In genomic region chr13:101373581-101374189, GRCm38 (mm10) we compare ENCODE assay signal across 14 mouse cellular contexts.
DNase-seq lines count a peak whose midpoint lies in the region; ATAC-seq lines count a peak whose summit lies in the region.
"Had no signal": no experiment of that assay in that cellular context is flagged by ENCODE, and none has a peak within 500 bp of the region (broad histone marks: within the 10 kb centered on the region; RNA-seq: fewer than 3 reads in every experiment).

No protein-coding gene starts in this region.

- no peak overlapping the region for H3K4me3 ChIP-seq in midbrain, embryonic 13.5 days (replicated peaks)
- H3K4me3 ChIP-seq in midbrain, embryonic 10.5 days: no peak overlapping the region
- H3K4me3 ChIP-seq: heart, adult 2 months; lung, embryonic 15.5 days; midbrain, embryonic 15.5 days had no signal

- H3K36me3 ChIP-seq in midbrain, embryonic 13.5 days: no peaks in the 10 kb centered on the region
- no peaks in the 10 kb centered on the region for H3K36me3 ChIP-seq in midbrain, embryonic 10.5 days
- H3K36me3 ChIP-seq: lung, embryonic 15.5 days; midbrain, embryonic 15.5 days had no signal

- WGBS in midbrain, embryonic 13.5 days: 65% methylated on average over 5 of the region's 5 CpGs
- WGBS in midbrain, embryonic 10.5 days: 80% methylated on average over 5 of the region's 5 CpGs

- no peaks in the 10 kb centered on the region for H3K9me3 ChIP-seq in midbrain, embryonic 13.5 days
- H3K9me3 ChIP-seq in midbrain, embryonic 10.5 days (replicated peaks): no peaks in the 10 kb centered on the region
- H3K9me3 ChIP-seq: lung, embryonic 15.5 days; midbrain, embryonic 15.5 days had no signal

- peak; percentile 30; the same call in 1 of the 2 replicates for ATAC-seq in midbrain, embryonic 13.5 days
- ATAC-seq: inflammation-experienced regulatory T-cells, adult 6 months; midbrain, embryonic 15.5 days had no signal

- no peaks in the 10 kb centered on the region for H3K27me3 ChIP-seq in midbrain, embryonic 13.5 days
- no peaks in the 10 kb centered on the region for H3K27me3 ChIP-seq in midbrain, embryonic 10.5 days (ENCODE audit: low read depth, poor library complexity, severe bottlenecking)
- H3K27me3 ChIP-seq: lung, embryonic 15.5 days; midbrain, embryonic 15.5 days had no signal

- no peak overlapping the region for H3K4me2 ChIP-seq in midbrain, embryonic 13.5 days (replicated peaks)
- H3K4me2 ChIP-seq: lung, embryonic 15.5 days; midbrain, embryonic 15.5 days had no signal

- DNase-seq in adrenal gland, postnatal 10 days: peak; percentile 12
- DNase-seq in adrenal gland, postnatal 4 days (ENCODE audit: low spot score in 2 of 2): no peak
- DNase-seq in layer of hippocampus, adult 11-12 months (ENCODE audit: low spot score): peak; percentile 52
- no peak for DNase-seq in layer of hippocampus, postnatal 14 days (ENCODE audit: low spot score in 2 of 2)
- DNase-seq in midbrain, embryonic 10.5 days (ENCODE audit: low spot score): no peak
- peak; percentile 8 for DNase-seq in urinary bladder, postnatal 25 days (ENCODE audit: low spot score)
- no peak for DNase-seq in frontal cortex, postnatal 14 days (ENCODE audit: low spot score in 2 of 2)
- DNase-seq: heart, adult 2 months; thymus, postnatal 36 days had no signal

- no peak overlapping the region for H3K27ac ChIP-seq in midbrain, embryonic 13.5 days
- no peak overlapping the region for H3K27ac ChIP-seq in midbrain, embryonic 10.5 days (replicated peaks)
- H3K27ac ChIP-seq: heart, adult 2 months; kidney, postnatal 0 days; lung, embryonic 15.5 days; midbrain, embryonic 15.5 days had no signal

- H3K9ac ChIP-seq in midbrain, embryonic 13.5 days (replicated peaks): no peak overlapping the region
- H3K9ac ChIP-seq: lung, embryonic 15.5 days; midbrain, embryonic 15.5 days had no signal

- no peaks in the 10 kb centered on the region for H3K4me1 ChIP-seq in midbrain, embryonic 13.5 days (replicated peaks)
- no peaks in the 10 kb centered on the region for H3K4me1 ChIP-seq in midbrain, embryonic 10.5 days
- H3K4me1 ChIP-seq: lung, embryonic 15.5 days; midbrain, embryonic 15.5 days had no signal

Comparison
In these comparisons a context has a peak if more than half of its experiments do, and no peak if none do; other contexts are left out.
1. DNase-seq: peak in adrenal gland, postnatal 10 days (single experiment), layer of hippocampus, adult 11-12 months (single experiment) and urinary bladder, postnatal 25 days (single experiment); none in adrenal gland, postnatal 4 days (0 of 2), layer of hippocampus, postnatal 14 days (0 of 2), midbrain, embryonic 10.5 days (single experiment) and frontal cortex, postnatal 14 days (0 of 2).